Mouse (Mus musculus): ENCODE results near the gene Sf3b4. TPM values are rescaled to one million over a fixed set of nuclear protein-coding genes. Genes with fewer than 3 reads are reported as not detected.

Sf3b4 gene
- 19.8 and 38.1 TPM in 2 replicates for total RNA-seq (2015; ENCODE audit: low replicate concordance)
- total RNA-seq (2017; ENCODE audit: low replicate concordance) = 6.2 and 9.5 TPM in 2 replicates

- peak; percentile 96 for ATAC-seq (replicated peaks; ENCODE audit: low FRiP score, poor library complexity, severe bottlenecking)
These were observed at the start of gene Sf3b4 for GRCm38 (mm10) chr3:96172197-96173178. Gene Sf3b4 (plus strand): TSS chr3:96172332.

GRCm38 (mm10) chr3:96124235-96124634 is 47.9 kb upstream of the Sf3b4 start:
- no peak for ATAC-seq (replicated peaks; ENCODE audit: low FRiP score, poor library complexity, severe bottlenecking)

GRCm38 (mm10) chr3:96128128-96128527 is 44.0 kb upstream of the Sf3b4 start:
- no peak for ATAC-seq (replicated peaks; ENCODE audit: low FRiP score, poor library complexity, severe bottlenecking)

- ATAC-seq (replicated peaks; ENCODE audit: low FRiP score, poor library complexity, severe bottlenecking) = no peak
These were observed 39.7 kb upstream of the Sf3b4 start for GRCm38 (mm10) chr3:96132478-96132877.

- ATAC-seq (replicated peaks; ENCODE audit: low FRiP score, poor library complexity, severe bottlenecking) = no peak
These were observed 38.7 kb upstream of the Sf3b4 start for GRCm38 (mm10) chr3:96133327-96133905.

GRCm38 (mm10) chr3:96135011-96135410 is 37.1 kb upstream of the Sf3b4 start:
- ATAC-seq (replicated peaks; ENCODE audit: low FRiP score, poor library complexity, severe bottlenecking) = no peak

- ATAC-seq (replicated peaks; ENCODE audit: low FRiP score, poor library complexity, severe bottlenecking) = peak; percentile 84
These were observed 24.2 kb upstream of the Sf3b4 start for GRCm38 (mm10) chr3:96147950-96148349.

- ATAC-seq (replicated peaks; ENCODE audit: low FRiP score, poor library complexity, severe bottlenecking) = no peak
These were observed 20.3 kb upstream of the Sf3b4 start for GRCm38 (mm10) chr3:96151836-96152235.

GRCm38 (mm10) chr3:96152611-96153010 is 19.5 kb upstream of the Sf3b4 start:
- no peak for ATAC-seq (replicated peaks; ENCODE audit: low FRiP score, poor library complexity, severe bottlenecking)

- ATAC-seq (replicated peaks; ENCODE audit: low FRiP score, poor library complexity, severe bottlenecking) = 0 out of 2 replicates have a peak, but pooled peaks have one; percentile 23
These were observed 16.6 kb upstream of the Sf3b4 start for GRCm38 (mm10) chr3:96155501-96155900.

GRCm38 (mm10) chr3:96159820-96160219 is 12.3 kb upstream of the Sf3b4 start:
- no peak for ATAC-seq (replicated peaks; ENCODE audit: low FRiP score, poor library complexity, severe bottlenecking)

GRCm38 (mm10) chr3:96160222-96160802 is 11.8 kb upstream of the Sf3b4 start:
- no peak for ATAC-seq (replicated peaks; ENCODE audit: low FRiP score, poor library complexity, severe bottlenecking)

GRCm38 (mm10) chr3:96160803-96161516 is 11.2 kb upstream of the Sf3b4 start:
- no peak for ATAC-seq (replicated peaks; ENCODE audit: low FRiP score, poor library complexity, severe bottlenecking)

- ATAC-seq (replicated peaks; ENCODE audit: low FRiP score, poor library complexity, severe bottlenecking) = no peak
These were observed 10.0 kb upstream of the Sf3b4 start, which contains the start of gene Mtmr11 for GRCm38 (mm10) chr3:96161869-96162840. Gene Mtmr11 (plus strand): TSS chr3:96162004.

- ATAC-seq (replicated peaks; ENCODE audit: low FRiP score, poor library complexity, severe bottlenecking) = no peak
These were observed 9.1 kb upstream of the Sf3b4 start for GRCm38 (mm10) chr3:96163040-96163439.

GRCm38 (mm10) chr3:96168466-96169158 is 3.5 kb upstream of the Sf3b4 start:
- no peak for ATAC-seq (replicated peaks; ENCODE audit: low FRiP score, poor library complexity, severe bottlenecking)

- no peak for ATAC-seq (replicated peaks; ENCODE audit: low FRiP score, poor library complexity, severe bottlenecking)
These were observed 1.9 kb upstream of the Sf3b4 start for GRCm38 (mm10) chr3:96170276-96170675.

GRCm38 (mm10) chr3:96170976-96171545 is 1.1 kb upstream of the Sf3b4 start:
- no peak for ATAC-seq (replicated peaks; ENCODE audit: low FRiP score, poor library complexity, severe bottlenecking)

All from erythroid progenitor cell, adult 5-6 weeks (primary cell).